Mouse (Mus musculus) cerebellum, postnatal 10 days (tissue): ENCODE measurements at regions not wholly inside any gene's neighbourhood (a gene's known extent, or its start where the extent isn't known, plus 50 kb on each side); places are given as distances from the start of the nearest gene placed in this dataset.

Experiments used
- DNase-seq, 2 experiments: peaks; one replicate each; pipeline ENCODE4 v3.0.0; 2021; ENCODE audit warnings: mixed read lengths in 2 of 2

DNA sequence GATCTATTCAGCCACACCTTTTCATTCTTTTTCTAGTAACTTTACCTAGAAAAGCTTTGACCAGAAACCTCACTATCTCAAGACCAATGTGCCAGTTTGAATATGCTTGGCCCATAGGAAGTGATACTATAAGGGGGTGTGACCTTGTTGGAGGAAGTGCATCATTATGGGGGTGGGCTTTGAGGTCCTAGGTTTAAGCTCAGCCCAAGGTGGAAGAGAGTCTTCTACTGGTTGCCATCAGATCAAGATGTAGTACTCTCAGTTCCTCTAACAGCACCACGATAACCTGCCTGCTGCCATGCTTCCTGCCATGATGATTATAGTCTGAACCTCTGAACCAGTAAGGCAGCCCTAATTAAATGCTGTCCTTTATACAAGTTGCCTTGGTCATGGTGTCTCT is 105.0 kb upstream of the Cited2 start:
- no peak for DNase-seq

DNA sequence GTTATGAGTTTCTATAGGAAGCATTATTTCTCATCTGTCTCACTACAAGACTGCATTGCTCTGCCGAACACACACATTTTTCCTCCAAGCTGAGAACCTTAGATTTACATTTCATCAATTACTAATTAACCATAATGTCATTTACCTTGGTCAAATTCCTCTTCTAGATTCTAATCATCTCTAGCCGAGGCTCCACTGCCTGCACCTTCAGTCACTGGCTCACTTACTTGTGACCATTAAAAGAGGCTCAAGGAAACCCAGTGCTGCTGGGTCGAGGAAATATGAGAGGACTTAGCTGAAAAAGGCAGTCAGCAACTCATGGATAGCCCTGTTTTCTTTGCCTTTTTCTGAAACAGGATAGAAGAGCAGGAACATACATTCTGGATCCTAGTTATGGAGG is 103.4 kb upstream of the Cited2 start:
- DNase-seq, result no peak

DNA sequence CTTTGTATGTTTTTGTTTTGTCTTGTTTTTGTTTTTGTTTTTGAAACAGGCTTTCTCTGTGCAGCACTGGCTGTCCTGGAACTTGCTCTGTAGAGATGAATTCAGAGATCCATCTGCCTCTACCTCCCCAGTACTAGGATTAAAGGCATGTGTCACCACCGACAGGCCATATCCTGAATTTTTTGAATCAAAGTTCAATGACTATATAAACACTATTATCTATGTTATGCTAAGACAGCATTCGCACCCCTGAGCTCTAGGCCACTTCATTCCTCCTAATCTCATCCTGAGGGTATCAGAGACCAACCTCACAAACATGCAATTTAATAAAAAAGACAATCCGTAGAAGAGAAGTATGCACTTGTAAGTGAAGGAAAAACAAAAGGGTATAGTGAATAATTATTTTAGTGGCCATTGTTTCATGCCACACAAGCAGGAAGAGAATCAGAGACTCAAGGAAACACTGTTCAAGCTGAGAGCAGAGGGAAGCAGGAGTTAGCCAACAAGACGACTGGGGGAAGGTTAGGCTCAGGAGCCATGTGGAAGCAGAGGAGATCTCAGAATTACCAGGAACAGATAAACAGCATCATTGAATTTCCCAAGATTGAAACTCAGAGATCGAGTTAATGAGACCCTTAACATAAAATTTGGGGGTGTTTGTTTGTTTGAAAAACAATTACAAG is 101.2 kb upstream of the Cited2 start:
- no peak for DNase-seq

DNA sequence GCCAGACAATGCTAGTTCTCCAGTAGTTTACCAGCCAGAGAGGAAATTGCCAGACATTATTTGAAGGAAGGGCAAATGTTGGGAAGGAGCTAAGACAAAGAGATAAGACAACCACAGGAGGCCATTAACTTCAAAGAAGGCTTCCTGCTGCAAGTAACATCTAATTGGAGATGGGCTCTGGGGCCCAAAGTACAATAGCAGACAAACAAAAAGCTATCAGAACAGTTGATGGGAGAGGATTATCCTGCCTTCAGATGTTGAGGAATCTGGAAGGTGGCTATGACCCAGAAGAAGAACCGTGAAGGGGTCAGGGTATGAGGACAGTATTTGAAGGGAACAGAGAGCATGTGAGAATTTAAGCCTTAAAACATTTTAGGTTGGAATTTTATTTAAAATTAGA is 100.2 kb upstream of the Cited2 start:
- no peak for DNase-seq

DNA sequence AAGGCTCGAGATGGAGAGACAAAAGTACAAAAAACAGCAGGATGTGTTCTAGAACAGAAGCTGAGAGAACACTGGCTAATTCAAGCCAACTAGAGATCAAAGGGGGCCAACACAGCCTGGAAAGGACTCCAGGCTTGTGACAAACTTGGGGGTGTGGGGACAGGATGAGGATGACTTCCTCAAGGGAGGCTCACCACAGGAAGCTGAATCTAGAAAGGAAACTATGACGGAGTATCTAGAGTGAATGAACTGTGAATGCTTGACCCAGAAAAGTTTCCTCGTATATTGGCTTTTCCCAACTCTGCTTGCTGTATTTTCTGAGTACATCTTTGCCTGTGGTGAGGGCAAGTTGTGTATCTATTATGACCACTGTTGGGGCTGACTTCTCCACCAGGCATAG is 93.3 kb upstream of the Cited2 start:
- DNase-seq, result no peak

DNA sequence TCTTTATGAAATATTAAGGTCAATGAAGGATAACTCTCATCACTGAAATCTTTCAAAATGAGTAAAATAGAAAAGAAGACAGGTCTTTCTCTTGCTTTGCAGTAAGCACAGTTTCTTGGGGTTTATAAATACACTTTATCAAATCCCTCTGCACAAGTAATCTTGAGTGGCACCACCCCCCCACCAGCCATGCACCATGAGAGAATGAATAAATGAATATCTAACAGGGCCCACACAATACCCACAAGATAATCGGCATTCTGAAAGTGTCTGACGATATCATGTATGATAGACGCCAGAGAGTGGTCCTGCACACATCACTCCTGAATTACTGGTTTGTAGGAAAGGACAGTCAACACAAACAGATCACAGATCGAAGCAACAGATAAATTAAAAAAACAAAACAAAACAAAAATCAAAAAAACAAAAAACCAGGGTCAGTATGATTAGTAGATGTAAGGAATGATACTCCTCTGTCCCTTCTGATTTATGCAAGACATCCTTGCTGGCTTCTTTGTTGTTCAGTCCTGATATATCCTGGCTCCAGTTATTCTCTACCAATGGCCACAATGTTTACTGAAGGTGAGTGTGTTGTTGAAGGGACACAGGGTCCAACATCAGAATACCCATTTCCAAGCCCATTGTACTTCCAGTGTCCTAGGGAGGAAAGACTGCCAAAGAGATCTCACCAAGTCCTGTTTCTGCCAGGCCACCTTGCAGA is 92.0 kb upstream of the Cited2 start:
- no peak for DNase-seq

DNA sequence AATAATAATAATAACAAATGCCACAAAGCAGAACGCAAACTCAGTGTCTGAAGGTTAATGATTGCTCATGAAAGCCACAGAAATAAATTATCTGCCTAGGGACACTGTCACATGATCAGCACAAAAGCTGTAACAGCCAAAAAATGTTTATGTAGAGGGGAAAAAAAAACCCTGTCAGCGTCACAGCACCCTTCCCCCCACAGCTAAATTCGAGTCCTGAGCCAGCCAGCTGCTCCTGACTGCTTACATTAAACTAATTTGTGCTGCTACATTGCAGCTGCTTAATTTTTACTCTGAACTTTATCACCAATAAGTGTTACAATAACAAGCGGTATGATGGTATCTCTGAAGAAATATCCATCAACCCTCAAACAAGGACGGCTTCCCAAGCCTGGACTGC is 91.2 kb upstream of the Cited2 start:
- DNase-seq, result peak; percentile 15 to 26

DNA sequence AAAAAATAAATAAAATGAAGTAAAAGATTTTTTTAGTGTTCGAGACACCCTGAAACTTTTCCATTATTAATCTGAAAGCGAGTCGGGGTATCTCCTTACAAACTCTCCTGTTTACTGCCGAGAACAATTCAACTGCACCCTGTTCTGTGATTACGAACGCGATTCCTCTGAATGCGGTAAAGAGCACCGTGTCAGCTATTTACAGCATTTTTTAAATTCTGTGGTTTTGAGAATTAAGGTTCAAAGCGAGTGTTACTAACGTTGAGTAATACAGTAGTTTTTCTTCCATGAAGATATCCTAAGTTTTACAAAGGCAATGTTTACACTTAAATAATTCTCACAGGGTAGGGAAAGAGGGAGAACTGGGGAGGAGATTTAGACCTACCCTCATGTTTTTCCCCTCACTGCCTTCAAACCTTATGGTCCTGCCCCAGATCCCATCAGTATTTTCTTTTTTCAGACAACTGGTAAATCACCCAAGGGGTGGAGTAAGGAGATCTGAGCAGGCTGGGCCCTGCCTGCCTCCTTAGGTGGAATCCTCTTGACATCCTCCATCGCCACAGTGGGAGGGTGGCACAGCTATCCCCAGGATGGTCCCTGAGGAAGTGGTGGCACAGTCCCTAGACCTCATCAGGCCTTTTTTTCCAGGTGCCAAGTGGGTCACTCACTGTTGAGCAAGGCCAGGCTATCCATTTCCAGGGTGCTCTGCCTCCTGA is 89.9 kb upstream of the Cited2 start:
- no peak for DNase-seq

DNA sequence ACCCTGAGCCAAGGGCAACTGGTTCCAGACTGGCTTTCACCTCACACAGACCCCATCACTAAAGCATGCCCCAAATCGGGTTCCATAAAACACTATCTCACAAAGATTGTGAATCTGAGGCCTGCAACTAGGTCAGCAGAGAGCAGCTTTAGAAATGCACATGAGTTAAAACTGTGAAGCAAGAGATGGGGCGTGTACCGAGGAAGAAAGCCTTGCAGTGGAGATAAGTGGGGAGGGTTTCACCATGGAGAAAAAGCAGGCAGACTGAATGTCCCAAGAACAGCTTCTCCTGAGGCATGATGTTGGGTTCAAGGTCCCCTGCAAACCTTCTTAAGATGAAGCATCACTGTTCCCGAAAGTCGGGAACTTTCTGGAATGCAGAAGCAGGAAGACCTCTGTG is 77.7 kb upstream of the Cited2 start:
- no peak for DNase-seq

DNA sequence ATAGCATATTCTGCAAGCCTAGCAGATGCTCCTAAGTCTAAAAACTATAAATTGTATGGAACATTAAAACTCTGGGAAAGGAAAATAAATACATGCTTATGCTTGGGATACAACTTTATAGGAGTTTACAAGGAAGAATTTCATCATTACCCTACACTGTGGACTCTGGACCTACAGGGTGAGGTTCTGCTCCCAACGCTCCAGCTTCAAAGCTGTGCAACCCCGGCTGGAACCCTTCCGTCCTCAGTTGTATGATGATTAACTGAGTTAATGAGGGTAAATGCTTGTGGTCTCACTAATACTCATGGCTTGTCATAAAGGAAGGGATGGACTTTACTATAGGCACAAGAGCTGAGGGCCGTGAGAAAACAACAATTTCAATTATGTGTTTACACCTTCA is 76.6 kb upstream of the Cited2 start:
- DNase-seq, result no peak

DNA sequence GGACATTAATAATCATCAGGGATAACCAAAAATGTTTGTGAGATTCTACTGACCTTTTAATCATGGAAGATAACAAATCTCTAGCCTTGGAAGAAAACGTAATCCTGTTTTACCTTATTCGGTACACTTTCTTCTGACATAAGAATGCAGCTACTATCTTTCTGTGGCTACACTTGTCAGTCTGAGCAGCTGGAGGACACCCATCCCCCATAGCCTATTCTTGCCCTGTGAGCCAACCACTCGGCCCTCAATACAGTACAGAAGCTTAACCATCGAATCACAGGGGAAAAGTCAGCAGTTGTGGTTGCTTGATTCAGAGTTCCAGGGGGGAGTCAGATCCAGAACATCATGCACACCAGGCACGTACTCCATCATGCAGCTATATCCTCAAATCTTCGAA is 74.9 kb upstream of the Cited2 start:
- DNase-seq, result no peak

DNA sequence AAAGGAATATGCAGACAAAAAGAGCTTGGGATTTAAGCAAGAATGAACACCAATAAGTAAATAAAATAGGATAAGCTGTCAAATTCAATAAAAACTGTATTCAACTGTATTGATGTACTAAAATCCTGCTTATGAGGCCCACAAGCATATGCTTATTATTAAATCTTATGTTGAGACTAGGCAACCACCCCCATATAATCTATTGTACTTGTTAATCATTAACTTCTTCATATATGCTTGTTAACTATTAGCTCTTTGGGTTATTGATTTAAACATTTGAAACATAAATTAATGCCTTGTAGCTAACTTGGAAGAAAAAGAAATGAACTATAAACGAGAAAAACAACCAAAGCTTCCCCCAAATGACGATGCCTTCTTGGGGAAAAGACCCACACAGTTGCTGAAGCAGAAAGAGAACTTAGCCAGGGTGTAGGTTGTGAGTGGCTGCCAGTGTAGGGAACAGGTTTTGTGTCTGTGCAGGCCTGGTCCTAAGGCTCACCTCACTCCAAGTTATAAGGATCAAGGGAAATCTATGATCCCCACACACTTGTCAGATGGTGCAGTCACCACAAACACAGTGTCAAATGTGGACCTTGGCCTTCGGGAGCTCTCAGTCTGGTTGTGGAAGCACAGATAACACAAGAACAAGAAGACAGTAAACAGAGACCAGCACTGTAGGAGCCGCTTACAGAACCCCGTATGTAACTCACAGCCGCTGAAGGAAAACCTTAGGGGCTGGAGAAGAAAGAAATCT is 71.8 kb upstream of the Cited2 start:
- DNase-seq, result no peak

DNA sequence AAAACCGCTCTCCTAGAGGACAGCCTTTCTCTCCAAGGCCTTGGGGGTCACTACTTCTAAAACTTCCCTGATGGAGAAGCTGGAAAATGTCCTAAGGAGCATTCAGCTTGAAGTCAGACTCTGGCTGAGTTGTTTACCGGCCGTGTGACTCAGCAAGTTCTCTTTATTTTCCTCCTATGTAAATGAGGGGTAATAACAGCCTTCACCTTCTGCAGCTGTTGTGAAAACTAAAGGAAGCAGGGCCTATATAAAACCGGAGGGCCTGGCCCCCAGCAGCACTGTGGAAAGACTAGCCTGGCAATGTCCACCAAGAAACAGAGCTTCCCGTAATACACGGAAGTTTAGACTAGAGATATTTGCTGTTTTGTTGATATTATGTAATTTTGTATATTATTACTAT is 69.7 kb upstream of the Cited2 start:
- DNase-seq, result no peak

DNA sequence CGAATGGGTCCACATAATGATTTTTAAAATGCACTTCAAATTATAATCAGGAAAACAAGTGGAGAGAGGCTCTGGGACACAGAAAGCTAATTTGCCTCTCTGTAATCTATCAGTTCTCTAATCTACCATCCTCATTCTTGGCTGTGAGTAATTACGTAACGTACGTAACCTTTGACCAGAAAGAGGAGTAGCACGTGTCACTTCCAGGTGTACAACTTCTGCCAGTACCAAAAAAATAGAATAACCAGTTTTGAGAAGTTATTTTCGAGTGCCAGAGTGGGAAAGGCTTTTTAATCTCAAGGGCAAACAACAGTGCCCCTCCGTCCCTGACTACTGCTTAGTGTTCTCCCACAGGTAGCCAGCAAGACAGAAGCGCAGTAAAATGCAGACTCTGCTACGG is 69.2 kb upstream of the Cited2 start:
- no peak for DNase-seq

DNA sequence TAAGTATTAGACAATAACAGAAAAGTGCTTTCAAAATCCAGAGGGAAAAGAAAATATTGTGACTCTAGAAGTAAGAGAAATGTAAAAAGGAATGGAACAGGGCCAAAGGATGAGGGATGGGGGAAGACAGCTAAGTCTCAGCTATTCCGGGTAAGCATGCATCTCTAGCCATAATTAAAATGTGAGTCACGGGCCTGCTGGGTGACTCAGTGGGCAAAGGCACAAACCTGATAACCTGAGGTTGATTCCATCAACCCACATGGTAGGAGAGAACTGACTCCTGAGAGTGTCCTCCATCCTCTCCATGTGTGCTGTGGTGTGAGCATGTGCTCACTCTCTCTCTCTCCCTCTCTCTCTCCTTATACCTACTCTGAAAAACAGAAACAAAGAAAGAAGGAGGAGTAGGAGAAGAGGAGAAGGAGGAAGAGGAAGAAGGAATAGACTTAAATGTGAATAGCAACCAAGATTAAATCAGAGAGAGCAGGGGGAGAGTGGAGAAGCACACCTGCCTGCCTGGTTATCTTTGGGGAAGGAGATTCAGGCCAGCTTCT is 68.6 kb upstream of the Cited2 start:
- no peak for DNase-seq

DNA sequence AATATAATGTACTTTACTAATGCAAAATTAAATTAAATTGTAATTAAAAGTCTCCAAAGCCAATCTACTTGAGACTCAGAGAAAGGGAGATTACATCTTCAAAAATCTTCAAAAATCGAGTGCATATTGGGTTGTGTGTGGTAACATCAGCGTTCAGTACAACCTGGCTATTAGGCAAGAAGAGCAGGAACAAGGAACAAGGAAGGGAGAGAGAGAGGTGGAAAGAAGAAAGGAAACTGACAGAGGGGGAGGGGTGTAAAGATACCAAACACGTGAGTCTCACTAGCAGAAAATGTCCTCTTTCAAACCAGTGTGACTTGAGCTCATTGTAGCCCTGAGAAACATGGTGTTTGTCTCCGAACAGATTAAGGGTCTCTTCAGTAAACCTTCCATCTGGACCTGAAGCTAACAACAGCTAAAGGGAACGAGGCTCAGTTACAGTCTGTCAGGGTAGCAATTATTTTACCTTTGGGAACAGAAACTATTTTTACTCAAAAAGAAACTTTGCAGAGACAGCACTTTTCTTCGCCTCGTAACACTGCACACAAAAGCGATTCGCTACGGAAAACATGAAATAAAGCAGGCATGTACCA is 67.5 kb upstream of the Cited2 start:
- DNase-seq, result no peak

DNA sequence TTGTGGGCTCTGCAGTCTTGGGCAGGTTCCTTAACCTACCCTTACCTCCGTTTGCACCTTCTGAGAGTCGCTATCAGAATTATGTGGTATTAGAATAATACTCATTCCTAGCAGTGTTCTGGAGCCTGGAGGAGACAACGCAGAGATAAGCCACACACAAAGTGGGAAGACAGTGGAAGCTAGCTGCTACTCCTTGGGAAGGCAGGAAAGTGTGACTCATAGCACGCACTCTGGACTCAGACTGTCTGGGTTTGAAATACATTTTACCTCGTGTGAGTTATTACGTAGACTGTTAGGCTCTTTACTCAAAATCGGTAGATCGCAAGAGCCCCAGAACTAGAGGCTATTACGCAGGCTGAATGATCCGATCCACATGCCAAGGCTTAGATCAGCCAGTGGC is 66.7 kb upstream of the Cited2 start:
- no peak for DNase-seq

DNA sequence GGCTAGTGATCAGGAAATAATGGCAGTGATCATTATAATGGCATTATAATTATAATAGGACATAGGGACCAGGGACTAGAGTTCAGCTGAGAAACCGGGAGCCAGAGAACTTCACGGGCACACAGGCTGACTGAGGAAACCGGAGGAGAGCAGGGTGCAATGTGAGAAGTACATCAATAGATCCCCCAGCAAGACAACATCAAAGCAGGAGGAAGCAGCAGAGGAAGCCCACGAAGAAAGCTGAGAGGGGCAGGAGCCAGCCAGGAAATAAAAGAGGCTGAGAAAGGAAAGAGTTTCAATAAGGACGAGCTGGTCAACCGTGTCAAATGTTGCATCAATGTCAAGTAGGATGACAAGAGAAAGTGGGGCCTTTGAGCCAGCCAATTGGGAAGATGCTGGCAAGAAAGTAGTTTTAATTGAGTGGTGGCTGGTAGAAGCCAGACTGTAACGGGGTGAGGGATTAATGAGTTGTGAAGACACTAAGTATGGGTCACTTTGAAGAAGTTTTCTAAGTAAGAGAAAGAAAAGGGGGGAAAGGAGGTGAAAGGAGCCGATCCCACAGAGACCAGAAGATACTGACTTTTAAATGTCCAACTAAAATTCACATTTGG is 66.0 kb upstream of the Cited2 start:
- DNase-seq, result no peak

DNA sequence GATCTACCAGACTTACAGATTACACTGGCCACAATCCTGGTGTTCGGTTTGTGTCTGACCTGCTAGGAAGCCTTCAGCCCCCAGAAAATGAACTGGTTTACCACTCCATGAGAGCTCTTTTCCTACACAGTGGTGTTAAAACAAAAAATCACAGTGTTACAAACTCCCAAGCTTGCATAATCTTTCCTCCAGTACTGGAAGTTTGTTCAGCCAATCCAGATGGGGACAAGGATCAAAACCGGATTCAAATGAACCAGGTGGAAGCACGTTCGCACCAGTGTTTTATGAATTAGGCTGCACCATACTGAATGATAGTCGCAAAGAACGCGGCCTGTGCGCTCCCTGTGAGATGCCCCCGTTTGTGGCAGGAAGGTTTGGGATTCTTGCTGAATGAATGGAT is 63.4 kb upstream of the Cited2 start:
- DNase-seq, result no peak

DNA sequence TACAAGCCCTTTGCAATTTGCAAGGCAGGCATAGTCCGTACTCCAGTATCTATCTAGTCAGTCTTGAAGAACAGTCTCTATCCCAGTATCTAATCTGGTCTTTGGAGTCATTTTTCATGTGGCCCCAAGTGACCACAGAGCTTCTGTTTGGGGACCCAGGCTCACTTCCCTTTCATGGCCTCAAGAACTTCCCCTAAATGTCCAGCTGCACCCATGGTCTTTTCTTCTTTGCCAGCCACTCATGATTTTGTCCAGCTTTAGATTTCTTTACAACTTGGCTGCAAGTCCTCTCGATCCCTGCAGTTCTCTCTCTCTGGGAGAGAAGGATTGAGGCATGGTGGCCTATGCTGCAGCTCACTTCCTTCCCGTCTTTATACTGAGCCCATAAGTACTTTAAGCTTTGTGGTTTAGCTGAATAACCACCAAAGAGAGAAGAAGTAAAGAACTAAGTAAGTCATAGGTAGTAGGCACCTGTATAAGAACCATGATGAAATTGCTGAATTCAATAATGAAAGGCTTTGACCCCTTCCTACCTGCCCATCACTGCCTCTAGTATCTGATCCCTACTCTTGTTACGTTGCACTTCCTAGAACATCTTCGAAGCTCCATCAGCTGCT is 62.1 kb upstream of the Cited2 start:
- DNase-seq, result no peak

DNA sequence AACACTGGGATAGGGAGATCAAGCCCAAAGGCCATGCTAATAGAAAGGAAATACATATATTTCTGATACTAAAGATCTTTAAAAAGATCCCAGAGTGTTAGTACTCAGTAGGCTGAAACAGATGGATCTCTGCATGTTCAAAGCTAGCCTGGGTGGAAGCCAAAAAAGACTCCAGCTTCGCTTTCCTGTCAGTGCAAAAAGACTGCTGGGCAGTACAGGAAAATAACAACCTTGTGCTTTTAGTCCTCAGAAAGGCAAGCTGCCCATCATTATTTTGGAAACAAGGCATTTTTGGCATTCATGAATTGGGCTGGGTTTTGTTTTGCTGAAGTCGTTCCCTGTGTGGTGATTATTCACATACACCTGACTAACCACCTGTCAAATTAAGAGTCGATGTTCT is 56.9 kb upstream of the Cited2 start:
- peak; percentile 26 to 41 for DNase-seq

DNA sequence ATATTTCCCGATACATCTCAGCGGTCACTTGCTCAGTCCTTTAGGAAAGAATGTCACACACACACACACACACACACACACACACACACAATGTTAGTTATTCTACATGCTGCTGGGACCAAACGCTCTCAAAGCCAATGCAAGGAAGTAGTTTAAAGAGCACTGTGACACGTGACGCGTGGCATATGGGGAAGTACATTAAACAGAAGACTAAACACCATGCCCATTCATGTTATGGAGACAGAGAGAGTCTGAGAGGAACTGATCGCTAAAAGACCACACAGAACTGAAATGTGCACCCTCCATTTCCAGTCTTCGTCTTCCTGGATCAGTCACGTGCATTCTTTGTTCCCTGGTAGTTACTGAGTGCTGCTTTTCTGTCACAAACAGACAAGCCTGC is 53.6 kb upstream of the Cited2 start:
- DNase-seq, result no peak
